Mouse (Mus musculus) embryonic facial prominence, embryonic 14.5 days (tissue): Measurements from ENCODE around the gene Rfc3. TPM values are rescaled to one million over a fixed set of nuclear protein-coding genes. Genes with fewer than 3 reads are reported as not detected.

Source experiments
- ATAC-seq: fragments of 200-750 bp; cut with Nextera tagmentation; 2 replicates; pipeline ENCODE4 v1.8.0; 2017; ENCODE audit warnings: low read depth, moderate number of reproducible peaks, moderate TSS enrichment
- DNase-seq: peaks from one replicate; pipeline ENCODE4 v3.0.0-alpha.2; 2015; ENCODE audit warnings: low spot score
- H3K27ac ChIP-seq: fragments of 300-500 bp; sonication (generic); replicated peaks from 2 replicates; pipeline ENCODE4 v1.5.1; 2014; ENCODE audit warnings: low read depth, mild to moderate bottlenecking, low read length, moderate library complexity
- H3K27me3 ChIP-seq: fragments of 300-500 bp; sonication (generic); replicated peaks from 2 replicates; pipeline ENCODE4 v1.6.1; 2014; ENCODE audit warnings: low read length; ENCODE audit not compliant: control insufficient read depth, insufficient read depth
- H3K36me3 ChIP-seq: fragments of 300-500 bp; sonication (generic); 2 replicates; pipeline ENCODE4 v1.6.1; 2014; ENCODE audit warnings: low read length, mixed read lengths; ENCODE audit not compliant: control insufficient read depth, insufficient read depth
- H3K4me1 ChIP-seq: fragments of 300-500 bp; sonication (generic); 2 replicates; pipeline ENCODE4 v1.6.1; 2014; ENCODE audit warnings: antibody characterized with exemption, low read length; ENCODE audit not compliant: control insufficient read depth, insufficient read depth
- H3K4me2 ChIP-seq: fragments of 300-500 bp; sonication (generic); 2 replicates; pipeline ENCODE4 v1.6.1; 2014; ENCODE audit warnings: low read depth, mild to moderate bottlenecking, low read length, moderate library complexity, mixed read lengths
- H3K4me3 ChIP-seq: fragments of 300-500 bp; sonication (generic); 2 replicates; pipeline ENCODE4 v1.5.1; 2014; ENCODE audit warnings: low read depth, mild to moderate bottlenecking, low read length
- H3K9ac ChIP-seq: fragments of 300-500 bp; sonication (generic); 2 replicates; pipeline ENCODE4 v1.6.1; 2014; ENCODE audit warnings: low read depth, mild to moderate bottlenecking, low read length, moderate library complexity, mixed read lengths
- H3K9me3 ChIP-seq: fragments of 300-500 bp; sonication (generic); 2 replicates; pipeline ENCODE4 v1.6.1; 2016; ENCODE audit warnings: low read length; ENCODE audit not compliant: control insufficient read depth
- WGBS: fragments of 180-500 bp; shearing (Covaris S2); extraction: QIAGEN DNeasy Blood & Tissue Kit; methylation state at CpG from one replicate; pipeline ENCODE4 v1.1.7; 2014; 5-methylcytosine and 5-hydroxymethylcytosine counted together
- polyA plus RNA-seq: library from polyadenylated mRNA; unstranded; fragments of >200 nt; fragmentation: Nextera tagmentation; extraction: Ambion mirVana; gene quantifications from 2 replicates; pipeline ENCODE4 v1.2.1, GENCODE M21; 2014

The Rfc3 gene
- polyA plus RNA-seq, 1 experiment from 2014 or later = 67.3 TPM

DNA sequence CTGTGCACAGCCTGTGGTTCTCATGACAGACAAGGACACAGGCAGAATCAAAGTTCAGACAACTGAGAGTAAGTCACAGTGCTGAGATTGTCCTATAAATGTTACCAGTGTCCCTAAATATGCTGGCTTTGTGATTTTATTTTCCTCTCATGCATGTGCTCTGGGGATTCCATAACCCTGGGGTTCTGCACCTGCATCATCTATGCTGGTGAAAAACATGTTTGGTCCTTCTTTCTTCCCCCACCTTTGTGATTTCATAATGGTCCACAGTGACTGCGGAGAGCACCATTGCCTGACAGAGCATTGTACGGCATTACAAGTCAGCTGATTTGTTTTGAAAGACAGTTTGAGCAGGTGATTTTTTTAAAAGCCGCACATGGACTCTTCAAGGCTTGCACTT, 45.1 kb downstream of the Rfc3 start, which contains the start of gene Vmn2r18:
Gene Vmn2r18 (minus strand): TSS at position 101 of the 400 bp plus-strand sequence.
- H3K4me2 ChIP-seq = no peak within 1 kb of the TSS
- no peak for ATAC-seq
- no peaks in the 10 kb centered on the region for H3K27me3 ChIP-seq
- WGBS = 80% methylated on average over 3 of the region's 3 CpGs
- no peak for DNase-seq
- no peaks in the 10 kb centered on the region for H3K9me3 ChIP-seq
- H3K27ac ChIP-seq = no peak within 1 kb of the TSS
- H3K36me3 ChIP-seq = no peaks in the 10 kb centered on the region
- no peaks in the 10 kb centered on the region for H3K4me1 ChIP-seq
- no peak within 1 kb of the TSS for H3K4me3 ChIP-seq
- no peak within 1 kb of the TSS for H3K9ac ChIP-seq

DNA sequence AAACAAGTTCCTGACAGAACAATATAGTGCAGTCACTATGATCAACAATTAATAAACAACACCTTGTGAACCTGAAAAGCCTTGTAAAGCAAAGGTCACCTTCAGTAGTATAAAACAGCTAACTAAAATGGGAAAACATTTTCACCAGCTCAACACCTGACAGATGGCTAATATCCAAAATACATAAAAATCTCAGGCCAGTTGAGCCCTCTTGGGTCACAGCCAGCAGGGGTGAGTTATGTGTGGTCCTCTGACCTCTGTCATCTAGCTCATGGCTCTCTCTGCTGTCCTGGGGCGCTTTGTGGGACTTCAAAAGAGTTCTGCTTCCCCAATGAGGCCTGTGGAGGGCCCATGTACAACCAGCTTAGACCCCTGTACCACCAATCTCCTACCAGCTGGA, 49.3 kb downstream of the Rfc3 start:
- no peak overlapping the region for H3K4me2 ChIP-seq
- H3K4me1 ChIP-seq = no peaks in the 10 kb centered on the region
- H3K36me3 ChIP-seq = no peaks in the 10 kb centered on the region
- 52% methylated on average over 1 of the region's 1 CpGs for WGBS
- no peak overlapping the region for H3K27ac ChIP-seq
- H3K4me3 ChIP-seq = no peak overlapping the region
- ATAC-seq (no peak), DNase-seq (no peak)
- H3K9me3 ChIP-seq = no peaks in the 10 kb centered on the region
- H3K9ac ChIP-seq = no peak overlapping the region
- no peaks in the 10 kb centered on the region for H3K27me3 ChIP-seq

Other genes starting within 250 kb of the Rfc3 start
- not detected in 2 replicates for gene Gm42906, start 223.1 kb downstream of the Rfc3 start, polyA plus RNA-seq
- gene Vmn2r18, start 45.2 kb downstream of the Rfc3 start, polyA plus RNA-seq = 0.10 TPM in 1 of 2 replicates, not detected in the other